Mouse (Mus musculus): ENCODE measurements at regions not wholly inside any gene's neighbourhood (a gene's known extent, or its start where the extent isn't known, plus 50 kb on each side); places are given as distances from the start of the nearest gene placed in this dataset.

- DNase-seq, result no peak
Observed at GRCm38 (mm10) chr12:70675846-70676245, 149.5 kb upstream of the Frmd6 start.

GRCm38 (mm10) chr12:70679701-70680425 is 145.5 kb upstream of the Frmd6 start:
- no peak for DNase-seq

GRCm38 (mm10) chr12:70681407-70681990 is 143.8 kb upstream of the Frmd6 start:
- no peak for DNase-seq

- DNase-seq, result no peak
Observed at GRCm38 (mm10) chr12:70684354-70684753, 141.0 kb upstream of the Frmd6 start.

GRCm38 (mm10) chr12:70685432-70685831 is 139.9 kb upstream of the Frmd6 start:
- no peak for DNase-seq

- no peak for DNase-seq
Observed at GRCm38 (mm10) chr12:70686337-70686736, 139.0 kb upstream of the Frmd6 start.

GRCm38 (mm10) chr12:70686971-70687370 is 138.3 kb upstream of the Frmd6 start:
- no peak for DNase-seq

- DNase-seq, result no peak
Observed at GRCm38 (mm10) chr12:70695162-70695561, 130.2 kb upstream of the Frmd6 start.

GRCm38 (mm10) chr12:70696256-70696655 is 129.1 kb upstream of the Frmd6 start:
- no peak for DNase-seq

- no peak for DNase-seq
Observed at GRCm38 (mm10) chr12:70698466-70698865, 126.8 kb upstream of the Frmd6 start.

- no peak for DNase-seq
Observed at GRCm38 (mm10) chr12:70702473-70702872, 122.8 kb upstream of the Frmd6 start.

- no peak for DNase-seq
Observed at GRCm38 (mm10) chr12:70706806-70707628, 118.3 kb upstream of the Frmd6 start.

- DNase-seq, result peak; percentile 13
Observed at GRCm38 (mm10) chr12:70707629-70708289, 117.6 kb upstream of the Frmd6 start.

- no peak for DNase-seq
Observed at GRCm38 (mm10) chr12:70708290-70708668, 117.0 kb upstream of the Frmd6 start.

- no peak for DNase-seq
Observed at GRCm38 (mm10) chr12:70710311-70710710, 115.0 kb upstream of the Frmd6 start.

GRCm38 (mm10) chr12:70711030-70711429 is 114.3 kb upstream of the Frmd6 start:
- DNase-seq, result no peak

- DNase-seq, result peak; percentile 4
Observed at GRCm38 (mm10) chr12:70712322-70713024, 112.8 kb upstream of the Frmd6 start.

GRCm38 (mm10) chr12:70713499-70714280 is 111.6 kb upstream of the Frmd6 start:
- DNase-seq, result no peak

GRCm38 (mm10) chr12:70714281-70714679 is 111.0 kb upstream of the Frmd6 start:
- DNase-seq, result peak; percentile 6

- no peak for DNase-seq
Observed at GRCm38 (mm10) chr12:70715836-70716235, 109.5 kb upstream of the Frmd6 start.

- no peak for DNase-seq
Observed at GRCm38 (mm10) chr12:70718602-70719001, 106.7 kb upstream of the Frmd6 start.

GRCm38 (mm10) chr12:70719255-70719654 is 106.1 kb upstream of the Frmd6 start:
- DNase-seq, result no peak
